Mouse (Mus musculus) intestine, embryonic 15.5 days (tissue): ENCODE data around the gene Ahr. TPM values are rescaled to one million over a fixed set of nuclear protein-coding genes. Genes with fewer than 3 reads are reported as not detected.

ENCODE experiments used
- ATAC-seq: fragments of 200-750 bp; cut with Nextera tagmentation; 2 replicates; pipeline ENCODE4 v1.8.0; 2017; ENCODE audit warnings: moderate TSS enrichment, moderate library complexity
- H3K27ac ChIP-seq: fragments of 300-500 bp; sonication (generic); 2 replicates; pipeline ENCODE4 v1.5.1; 2015; ENCODE audit warnings: mild to moderate bottlenecking, inconsistent platforms
- H3K27me3 ChIP-seq: fragments of 300-500 bp; sonication (generic); replicated peaks from 2 replicates; pipeline ENCODE4 v1.6.1; 2015; ENCODE audit warnings: inconsistent platforms
- H3K36me3 ChIP-seq: fragments of 300-500 bp; sonication (generic); 2 replicates; pipeline ENCODE4 v1.6.1; 2015; ENCODE audit warnings: inconsistent platforms
- H3K4me1 ChIP-seq: fragments of 300-500 bp; sonication (generic); replicated peaks from 2 replicates; pipeline ENCODE4 v1.6.1; 2015; ENCODE audit warnings: inconsistent platforms
- H3K4me2 ChIP-seq: fragments of 300-500 bp; sonication (generic); replicated peaks from 2 replicates; pipeline ENCODE4 v1.6.1; 2015; ENCODE audit warnings: mild to moderate bottlenecking, inconsistent platforms
- H3K4me3 ChIP-seq: fragments of 300-500 bp; sonication (generic); replicated peaks from 2 replicates; pipeline ENCODE4 v1.5.1; 2015; ENCODE audit warnings: inconsistent platforms
- H3K9ac ChIP-seq: fragments of 300-500 bp; sonication (generic); 2 replicates; pipeline ENCODE4 v1.6.1; 2015; ENCODE audit warnings: inconsistent platforms
- H3K9me3 ChIP-seq: fragments of 300-500 bp; sonication (generic); 2 replicates; pipeline ENCODE4 v1.6.1; 2016; ENCODE audit warnings: inconsistent platforms
- WGBS: fragments of 180-500 bp; shearing (Covaris S2); methylation state at CpG from one replicate; pipeline ENCODE4 v1.1.7; 2015; 5-methylcytosine and 5-hydroxymethylcytosine counted together
- polyA plus RNA-seq: library from polyadenylated mRNA; unstranded; fragments of >200 nt; fragmentation: Nextera tagmentation; extraction: Ambion mirVana; gene quantifications from 2 replicates; pipeline ENCODE4 v1.2.1, GENCODE M21; 2015

The Ahr gene
- polyA plus RNA-seq = 8.6 and 8.7 TPM in 2 replicates

DNA sequence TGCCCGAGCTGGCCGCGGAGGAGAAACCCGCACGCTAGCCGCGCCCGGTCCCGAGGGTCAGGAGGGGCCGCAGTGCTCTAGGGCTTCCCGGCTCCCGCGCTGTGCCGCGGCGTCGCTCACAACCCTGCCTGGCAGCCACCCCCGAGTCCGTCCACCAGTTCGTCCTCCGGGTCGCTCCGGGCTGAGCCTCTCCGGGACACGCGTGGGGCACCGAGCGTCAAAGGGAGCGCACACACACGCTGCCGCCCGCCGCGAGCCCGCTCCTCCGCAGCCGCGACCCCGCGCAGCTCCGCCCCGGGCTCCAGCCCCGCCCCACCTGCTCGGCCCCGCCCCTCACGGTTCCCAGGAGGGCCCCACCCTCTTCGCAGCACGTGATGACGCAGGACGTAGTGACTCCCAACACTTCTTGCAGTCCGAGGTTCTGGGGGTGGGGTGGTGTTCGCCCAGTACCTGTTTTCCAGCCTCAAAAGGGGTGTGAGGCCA, at the start of gene Ahr:
Gene Ahr (minus strand): TSS at position 285 of the 483 bp plus-strand sequence.
- peak within 1 kb of the TSS; percentile 72 for H3K27ac ChIP-seq
- no peaks in the 10 kb centered on the region for H3K36me3 ChIP-seq
- peak within 1 kb of the TSS; percentile 86 for H3K4me3 ChIP-seq
- no peaks in the 10 kb centered on the region for H3K4me1 ChIP-seq
- H3K9me3 ChIP-seq = no peaks in the 10 kb centered on the region
- H3K27me3 ChIP-seq = no peaks in the 10 kb centered on the region
- H3K4me2 ChIP-seq = peak within 1 kb of the TSS; percentile 96
- under 1% methylated on average over 47 of the region's 52 CpGs for WGBS
- ATAC-seq = peak; percentile 96
- peak within 1 kb of the TSS; percentile 69 for H3K9ac ChIP-seq

DNA sequence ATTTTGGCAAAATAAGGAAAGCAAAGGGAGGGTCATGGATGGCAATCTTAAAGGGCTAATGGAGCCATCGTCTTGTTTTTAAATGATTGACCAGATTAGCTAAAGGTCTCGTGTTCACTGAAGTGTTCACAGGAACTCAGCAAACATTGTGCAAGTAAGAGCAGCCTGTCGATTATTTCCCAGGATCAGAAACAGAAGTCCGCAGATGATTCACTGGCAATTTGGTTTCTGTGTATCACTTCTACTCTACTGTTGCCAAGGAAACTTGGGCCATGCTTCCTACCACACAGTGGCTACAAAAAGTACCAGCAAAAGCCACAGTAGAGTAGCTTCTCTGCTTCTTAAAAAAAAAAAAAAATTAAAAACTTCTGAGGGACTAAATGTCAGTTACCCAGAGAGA, 44.0 kb upstream of the Ahr start:
- no peak overlapping the region for H3K9ac ChIP-seq
- no peaks in the 10 kb centered on the region for H3K4me1 ChIP-seq
- H3K27me3 ChIP-seq = no peaks in the 10 kb centered on the region
- no peak overlapping the region for H3K4me3 ChIP-seq
- H3K9me3 ChIP-seq = no peaks in the 10 kb centered on the region
- WGBS = 63% methylated on average over 4 of the region's 4 CpGs
- H3K27ac ChIP-seq = no peak overlapping the region
- H3K4me2 ChIP-seq = no peak overlapping the region
- no peak for ATAC-seq
- no peaks in the 10 kb centered on the region for H3K36me3 ChIP-seq

DNA sequence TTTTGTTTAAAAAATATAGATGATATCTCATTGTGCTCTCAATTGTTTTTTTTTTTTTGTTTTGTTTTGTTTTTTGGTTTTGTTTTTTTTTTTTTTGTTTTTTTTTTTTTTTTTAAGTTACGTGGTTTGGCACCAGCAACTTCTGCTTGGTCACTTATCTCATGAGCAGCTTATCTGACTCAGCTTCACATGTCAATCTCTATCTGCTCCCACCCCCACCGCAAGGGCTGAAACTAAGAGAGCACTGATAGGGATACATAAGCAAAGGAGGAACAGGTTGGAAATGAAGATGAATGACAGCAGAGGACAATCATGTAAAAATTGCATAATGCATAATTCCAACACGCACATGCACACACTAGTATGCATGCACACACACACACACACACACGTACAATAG, 41.3 kb upstream of the Ahr start:
- ATAC-seq = no peak
- no peak overlapping the region for H3K4me3 ChIP-seq

DNA sequence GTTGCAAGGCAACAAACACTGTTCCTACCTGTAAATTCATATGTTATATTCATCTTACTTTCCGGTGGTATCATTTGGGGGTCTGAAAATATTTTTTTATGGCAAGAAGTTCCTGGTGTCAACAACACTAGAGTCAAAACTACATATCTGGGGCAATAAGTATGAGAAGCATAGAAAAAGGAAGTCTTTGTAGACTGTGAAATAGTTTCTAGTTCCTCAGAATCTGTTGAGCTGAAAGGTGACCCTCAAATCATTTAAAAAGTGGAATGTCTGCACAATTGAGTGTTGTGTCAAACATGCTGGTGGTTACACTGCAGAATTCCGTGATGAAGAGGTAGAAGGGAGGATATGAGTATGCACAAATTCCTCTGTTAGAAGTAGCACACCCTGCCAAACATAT, 38.9 kb upstream of the Ahr start:
- Histone ChIP-seq H3K4me2 (no peak overlapping the region), H3K27ac (no peak overlapping the region), H3K27me3 (no peaks in the 10 kb centered on the region), H3K9me3 (no peaks in the 10 kb centered on the region), H3K9ac (no peak overlapping the region), H3K4me3 (no peak overlapping the region), H3K4me1 (no peaks in the 10 kb centered on the region), H3K36me3 (no peaks in the 10 kb centered on the region)
- 74% methylated on average over 2 of the region's 2 CpGs for WGBS
- no peak for ATAC-seq

More for the DNA sequence above, 41.3 kb upstream of the Ahr start:
- 83% methylated on average over 4 of the region's 4 CpGs for WGBS
- Histone ChIP-seq H3K27ac (no peak overlapping the region), H3K4me2 (no peak overlapping the region), H3K36me3 (no peaks in the 10 kb centered on the region), H3K27me3 (no peaks in the 10 kb centered on the region), H3K4me1 (no peaks in the 10 kb centered on the region), H3K9me3 (no peaks in the 10 kb centered on the region), H3K9ac (no peak overlapping the region)

DNA sequence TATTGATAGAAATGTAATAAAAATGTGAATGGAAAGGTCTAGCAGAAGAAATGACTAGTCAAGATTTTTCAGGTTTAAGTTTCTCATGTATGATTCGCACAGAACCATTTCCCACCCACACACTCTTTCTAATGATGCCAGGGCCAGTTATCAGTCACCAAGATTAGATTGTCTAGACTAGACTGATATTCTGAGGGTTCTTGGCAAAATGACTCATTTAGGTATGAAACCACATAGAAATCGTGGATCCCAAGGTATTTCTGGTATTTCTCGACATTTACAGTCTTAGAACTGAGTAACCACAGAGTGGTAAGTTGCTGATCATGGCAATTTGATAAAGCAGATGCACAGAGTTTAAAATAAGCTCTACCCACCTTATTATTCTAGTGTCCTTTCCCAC, 28.0 kb upstream of the Ahr start:
- no peak for ATAC-seq
- H3K27me3 ChIP-seq = no peaks in the 10 kb centered on the region
- H3K4me3 ChIP-seq = no peak overlapping the region
- H3K27ac ChIP-seq = no peak overlapping the region
- no peak overlapping the region for H3K9ac ChIP-seq
- no peaks in the 10 kb centered on the region for H3K4me1 ChIP-seq
- no peak overlapping the region for H3K4me2 ChIP-seq
- no peaks in the 10 kb centered on the region for H3K9me3 ChIP-seq
- H3K36me3 ChIP-seq = no peaks in the 10 kb centered on the region
- WGBS = 80% methylated on average over 3 of the region's 3 CpGs

DNA sequence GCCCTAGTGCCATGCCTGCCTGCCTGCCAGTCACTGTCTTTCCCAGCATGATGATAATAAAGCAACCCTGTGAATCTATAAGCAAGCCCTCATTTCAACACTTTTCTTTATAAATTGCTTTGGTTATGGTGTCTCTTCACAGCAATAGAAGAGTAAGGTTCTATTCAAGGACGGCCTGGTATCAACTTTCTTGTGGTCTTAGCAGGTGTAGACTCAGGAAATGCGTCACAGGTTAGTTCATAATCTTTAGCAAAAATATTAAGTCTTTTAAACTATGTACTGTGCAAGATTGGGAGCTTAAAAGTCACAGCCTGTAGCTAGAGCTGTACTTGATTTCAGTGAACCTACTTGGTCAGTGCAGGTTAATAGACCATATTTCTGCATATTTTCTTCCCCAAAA, 24.0 kb upstream of the Ahr start:
- Histone ChIP-seq H3K36me3 (no peaks in the 10 kb centered on the region), H3K27me3 (no peaks in the 10 kb centered on the region), H3K9ac (no peak overlapping the region), H3K9me3 (no peaks in the 10 kb centered on the region), H3K27ac (no peak overlapping the region), H3K4me3 (no peak overlapping the region), H3K4me2 (no peak overlapping the region), H3K4me1 (no peaks in the 10 kb centered on the region)
- ATAC-seq = no peak
- 87% methylated on average over 2 of the region's 2 CpGs for WGBS

DNA sequence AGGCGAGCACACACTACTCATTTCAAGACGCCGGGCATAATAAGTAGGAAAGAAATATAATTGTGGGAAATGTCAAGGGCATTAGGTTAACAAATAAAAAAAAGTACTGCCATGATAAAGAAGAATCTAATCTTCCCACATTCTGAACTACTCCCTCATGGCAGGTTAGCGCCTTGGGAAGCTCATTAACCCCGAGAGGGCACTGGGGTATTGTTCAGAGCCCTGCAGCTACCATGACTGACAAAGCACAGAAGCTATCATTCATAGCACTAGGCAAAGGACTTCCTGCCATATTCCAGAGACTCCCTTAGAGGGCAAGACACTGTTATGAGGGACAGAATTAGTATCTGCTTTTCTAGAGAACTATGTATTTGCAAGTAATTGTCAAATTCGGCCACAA, 21.1 kb upstream of the Ahr start:
- Histone ChIP-seq H3K9me3 (no peaks in the 10 kb centered on the region), H3K36me3 (no peaks in the 10 kb centered on the region), H3K27me3 (no peaks in the 10 kb centered on the region), H3K4me2 (no peak overlapping the region), H3K27ac (no peak overlapping the region), H3K4me3 (no peak overlapping the region), H3K9ac (no peak overlapping the region), H3K4me1 (no peaks in the 10 kb centered on the region)
- 66% methylated on average over 6 of the region's 6 CpGs for WGBS
- ATAC-seq = no peak

DNA sequence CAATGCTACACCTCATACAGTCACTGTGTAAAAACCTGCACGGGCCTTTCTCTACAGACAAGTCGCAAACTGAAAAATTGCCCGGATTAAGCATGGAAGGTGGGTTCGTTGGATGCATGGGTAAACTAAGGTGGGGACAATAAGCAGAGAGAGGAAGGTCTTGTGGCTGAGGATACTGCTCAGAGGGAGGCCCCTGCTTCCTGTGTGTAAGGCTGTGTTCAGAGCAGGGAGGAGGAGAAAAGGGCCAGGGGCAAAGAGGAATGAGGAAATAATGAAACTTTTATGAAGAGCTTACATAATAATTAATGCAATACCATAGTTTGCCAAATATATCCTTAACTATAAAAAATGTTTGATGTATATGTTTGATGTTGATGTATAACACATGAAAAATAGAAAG, 19.5 kb upstream of the Ahr start:
- WGBS = 74% methylated on average over 4 of the region's 4 CpGs
- H3K36me3 ChIP-seq = no peaks in the 10 kb centered on the region
- ATAC-seq = no peak
- no peak overlapping the region for H3K4me2 ChIP-seq
- no peaks in the 10 kb centered on the region for H3K4me1 ChIP-seq
- no peaks in the 10 kb centered on the region for H3K9me3 ChIP-seq
- no peak overlapping the region for H3K9ac ChIP-seq
- no peak overlapping the region for H3K4me3 ChIP-seq
- no peaks in the 10 kb centered on the region for H3K27me3 ChIP-seq
- H3K27ac ChIP-seq = no peak overlapping the region

DNA sequence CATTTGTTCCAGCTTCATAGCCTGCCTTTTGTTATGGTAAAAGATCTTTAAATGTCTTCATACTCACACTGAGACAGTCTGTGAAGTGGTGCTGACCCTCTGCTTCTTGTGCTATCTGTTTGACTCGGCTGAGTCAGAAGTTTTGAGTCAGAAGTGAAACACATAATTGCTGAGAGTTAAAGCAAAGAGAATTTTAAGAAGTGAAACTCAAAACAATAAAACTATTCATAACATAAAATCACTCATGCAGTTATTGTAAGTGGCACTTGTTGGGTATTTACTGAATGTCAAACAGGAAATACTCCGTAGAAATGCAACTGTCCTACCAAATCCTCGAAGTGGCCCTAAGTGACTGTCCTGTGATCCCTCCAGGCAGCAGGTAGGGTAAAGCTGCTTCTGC, 18.3 kb upstream of the Ahr start:
- Histone ChIP-seq H3K36me3 (no peaks in the 10 kb centered on the region), H3K27ac (no peak overlapping the region), H3K27me3 (no peaks in the 10 kb centered on the region), H3K4me3 (no peak overlapping the region), H3K4me1 (no peaks in the 10 kb centered on the region), H3K4me2 (no peak overlapping the region), H3K9me3 (no peaks in the 10 kb centered on the region), H3K9ac (no peak overlapping the region)
- 61% methylated on average over 3 of the region's 3 CpGs for WGBS
- no peak for ATAC-seq

DNA sequence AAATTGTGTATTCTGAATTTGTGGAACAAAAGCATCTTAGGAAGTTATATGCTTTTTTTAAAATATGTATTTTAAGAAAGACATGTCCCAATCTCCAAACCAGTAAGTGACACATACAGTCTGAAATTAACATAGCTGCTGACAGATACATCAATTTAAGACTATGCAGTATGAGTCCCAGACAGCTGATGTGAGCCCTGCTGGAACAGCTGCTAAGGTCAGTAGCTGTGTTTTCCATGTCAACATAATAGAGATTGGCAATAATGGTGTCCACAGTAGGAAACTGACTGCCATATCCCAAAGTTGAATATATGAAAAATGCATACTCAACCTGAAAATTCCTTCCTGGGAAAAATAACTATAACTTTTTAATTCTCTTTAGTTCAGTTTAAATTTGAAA, 15.5 kb upstream of the Ahr start:
- no peak for ATAC-seq
- Histone ChIP-seq H3K4me1 (no peaks in the 10 kb centered on the region), H3K27ac (no peak overlapping the region), H3K9me3 (no peaks in the 10 kb centered on the region), H3K36me3 (no peaks in the 10 kb centered on the region), H3K4me3 (no peak overlapping the region), H3K4me2 (no peak overlapping the region), H3K9ac (no peak overlapping the region), H3K27me3 (no peaks in the 10 kb centered on the region)

DNA sequence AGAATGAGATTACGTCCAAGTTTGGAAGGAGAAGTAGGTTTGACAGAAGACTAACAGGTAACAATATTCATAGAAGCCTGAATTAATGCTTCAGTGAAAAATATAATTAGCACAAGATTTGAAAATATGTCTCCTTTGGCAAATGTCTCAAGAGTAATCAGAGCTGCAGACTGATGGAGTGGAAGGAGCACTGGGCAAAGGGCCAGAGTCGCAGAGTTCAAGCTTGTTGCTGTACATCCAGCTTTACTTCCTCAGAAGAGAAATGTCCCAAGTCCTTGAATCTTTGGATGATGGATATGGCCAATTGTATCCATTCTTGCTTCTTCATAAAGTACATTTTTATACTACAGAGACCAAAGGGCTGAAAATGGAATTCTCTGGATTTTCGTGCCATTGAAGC, 8.0 kb upstream of the Ahr start:
- no peaks in the 10 kb centered on the region for H3K27me3 ChIP-seq
- no peak overlapping the region for H3K27ac ChIP-seq
- WGBS = 60% methylated on average over 3 of the region's 3 CpGs
- H3K9ac ChIP-seq = no peak overlapping the region
- H3K4me3 ChIP-seq = no peak overlapping the region
- no peaks in the 10 kb centered on the region for H3K4me1 ChIP-seq
- ATAC-seq = no peak
- H3K9me3 ChIP-seq = no peaks in the 10 kb centered on the region
- H3K36me3 ChIP-seq = no peaks in the 10 kb centered on the region
- H3K4me2 ChIP-seq = no peak overlapping the region

DNA sequence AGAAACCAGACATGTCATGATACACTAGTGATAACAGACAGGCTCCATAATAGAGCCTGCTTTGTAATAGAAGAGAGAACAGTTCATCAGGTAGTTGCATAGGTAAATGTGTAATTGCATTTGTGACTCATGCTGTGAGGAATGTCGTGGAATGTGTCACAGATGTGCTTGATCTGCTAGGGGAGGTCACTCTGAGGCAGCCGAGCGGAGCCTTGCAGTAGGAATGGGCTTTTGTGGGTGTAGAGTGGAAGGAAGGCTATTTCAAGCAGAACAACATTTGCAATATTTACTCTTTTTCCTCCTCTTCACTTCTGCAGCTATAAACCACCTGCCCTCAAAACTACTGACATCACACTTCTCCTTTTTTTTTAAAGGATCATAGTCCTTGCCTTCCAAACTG, 4.0 kb upstream of the Ahr start:
- H3K27me3 ChIP-seq = no peaks in the 10 kb centered on the region
- H3K9me3 ChIP-seq = no peaks in the 10 kb centered on the region
- H3K4me3 ChIP-seq = no peak overlapping the region
- no peak for ATAC-seq
- H3K27ac ChIP-seq = no peak overlapping the region
- 34% methylated on average over 3 of the region's 3 CpGs for WGBS
- no peaks in the 10 kb centered on the region for H3K4me1 ChIP-seq
- no peak overlapping the region for H3K4me2 ChIP-seq
- no peaks in the 10 kb centered on the region for H3K36me3 ChIP-seq
- no peak overlapping the region for H3K9ac ChIP-seq

DNA sequence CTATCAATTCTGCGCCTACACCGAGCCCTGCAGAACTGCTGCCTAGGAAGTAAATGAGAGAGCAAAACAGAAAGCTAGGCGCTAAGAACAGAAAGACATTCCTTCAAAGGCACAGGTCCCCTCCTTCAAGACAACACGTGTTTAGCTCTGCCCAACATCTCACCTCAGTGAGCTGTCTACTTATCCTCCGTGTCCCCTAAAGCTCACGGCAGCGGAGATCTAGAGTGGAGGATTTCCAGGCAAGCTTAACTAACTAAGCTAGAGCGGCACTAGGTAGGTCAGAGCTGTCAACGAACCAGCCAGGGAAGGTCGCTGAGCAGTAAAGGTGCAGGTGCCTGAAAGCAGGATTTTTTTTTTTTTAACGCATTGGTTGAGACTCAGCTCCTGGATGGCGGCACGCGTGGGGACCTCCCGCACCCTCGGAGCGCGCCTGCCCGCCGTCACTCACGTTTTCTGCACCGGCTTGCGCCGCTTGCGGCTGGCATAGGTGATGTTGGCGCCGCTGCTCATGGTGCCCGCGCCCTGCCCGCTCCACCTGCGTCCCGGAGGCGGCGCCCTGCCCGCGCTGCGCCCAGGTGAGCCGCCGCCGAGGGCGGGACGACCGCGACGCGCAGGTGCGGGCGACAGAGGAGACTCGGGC, 604 bp downstream of the Ahr start:
- Histone ChIP-seq H3K4me1 (no peaks in the 10 kb centered on the region), H3K9ac (peak overlapping the region; percentile 69), H3K4me2 (peak overlapping the region; percentile 96), H3K27me3 (no peaks in the 10 kb centered on the region), H3K27ac (peak overlapping the region; percentile 72), H3K36me3 (no peaks in the 10 kb centered on the region), H3K4me3 (peak overlapping the region; percentile 86), H3K9me3 (no peaks in the 10 kb centered on the region)
- 1% methylated on average over 49 of the region's 49 CpGs for WGBS
- ATAC-seq = peak; percentile 48
